Mouse (Mus musculus): ENCODE results near the gene Ccdc93. TPM values are rescaled to one million over a fixed set of nuclear protein-coding genes. Genes with fewer than 3 reads are reported as not detected.

Ccdc93 gene
- polyA plus RNA-seq, 1 experiment from 2014 or later, result 11.5 TPM

DNA sequence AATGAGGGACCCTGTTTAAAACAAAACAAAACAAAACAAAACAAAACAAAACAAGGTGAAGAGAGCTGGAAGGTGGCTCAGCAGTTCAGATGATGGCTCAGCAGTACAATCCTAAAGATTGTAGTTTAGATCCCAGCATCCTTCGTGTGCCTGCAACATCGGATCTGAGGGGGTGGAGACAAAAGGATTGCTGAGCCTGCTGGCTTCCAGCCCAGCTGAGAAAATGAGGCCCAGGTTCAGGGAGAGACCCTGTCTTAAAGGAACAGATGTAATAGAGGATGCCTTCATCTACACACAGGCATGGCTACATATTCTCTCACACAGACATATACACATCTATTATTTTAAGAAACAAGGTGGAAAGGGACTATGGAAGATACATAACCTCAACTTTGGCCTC is 80.3 kb downstream of the Ccdc93 start:
- no peak overlapping the region for H3K9ac ChIP-seq (replicated peaks; ENCODE audit: low read length)
- no peaks in the 10 kb centered on the region for H3K4me1 ChIP-seq (ENCODE audit: control insufficient read depth, insufficient read depth, low read length)
- DNase-seq (no peak), ATAC-seq (ENCODE audit: low FRiP score, low TSS enrichment) (no peak)
- H3K27ac ChIP-seq (replicated peaks; ENCODE audit: low read depth, low read length), result no peak overlapping the region
- H3K27me3 ChIP-seq (ENCODE audit: control insufficient read depth, insufficient read depth, low read length), result no peaks in the 10 kb centered on the region
- no peaks in the 10 kb centered on the region for H3K9me3 ChIP-seq (ENCODE audit: control insufficient read depth, low read length)
- H3K4me3 ChIP-seq (replicated peaks; ENCODE audit: low read depth, low read length), result no peak overlapping the region
- H3K4me2 ChIP-seq (ENCODE audit: low read length), result no peak overlapping the region
- H3K36me3 ChIP-seq (ENCODE audit: control insufficient read depth, insufficient read depth, low read length), result no peaks in the 10 kb centered on the region
- 43% methylated on average over 2 of the region's 2 CpGs for WGBS

DNA sequence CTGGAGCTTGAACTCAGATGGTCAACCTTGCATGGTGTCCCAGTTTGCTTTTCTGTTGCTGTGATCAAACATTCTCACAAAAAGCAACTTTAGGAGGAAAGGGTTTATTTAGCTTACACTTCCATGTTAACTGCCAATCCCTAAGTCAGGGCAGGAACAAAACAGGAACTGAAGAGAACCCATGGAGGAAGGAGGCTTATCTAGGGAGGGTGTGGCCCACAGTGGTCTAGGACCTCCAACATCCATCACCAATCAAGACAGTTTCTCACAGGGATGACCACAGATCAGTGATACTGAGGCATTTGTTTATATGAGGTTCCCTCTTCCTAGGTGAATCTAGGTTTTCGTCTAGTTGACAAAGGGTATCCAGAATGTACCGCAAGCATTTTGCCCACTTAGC is 81.1 kb downstream of the Ccdc93 start:
- H3K27me3 ChIP-seq (ENCODE audit: control insufficient read depth, insufficient read depth, low read length), result no peaks in the 10 kb centered on the region
- 100% methylated on average over 2 of the region's 2 CpGs for WGBS
- ATAC-seq (ENCODE audit: low FRiP score, low TSS enrichment), result no peak
- H3K4me1 ChIP-seq (ENCODE audit: control insufficient read depth, insufficient read depth, low read length), result no peaks in the 10 kb centered on the region
- no peak for DNase-seq
- no peaks in the 10 kb centered on the region for H3K9me3 ChIP-seq (ENCODE audit: control insufficient read depth, low read length)
- H3K4me2 ChIP-seq (ENCODE audit: low read length), result no peak overlapping the region
- no peaks in the 10 kb centered on the region for H3K36me3 ChIP-seq (ENCODE audit: control insufficient read depth, insufficient read depth, low read length)
- H3K4me3 ChIP-seq (replicated peaks; ENCODE audit: low read depth, low read length), result no peak overlapping the region
- H3K9ac ChIP-seq (replicated peaks; ENCODE audit: low read length), result no peak overlapping the region
- H3K27ac ChIP-seq (replicated peaks; ENCODE audit: low read depth, low read length), result no peak overlapping the region

DNA sequence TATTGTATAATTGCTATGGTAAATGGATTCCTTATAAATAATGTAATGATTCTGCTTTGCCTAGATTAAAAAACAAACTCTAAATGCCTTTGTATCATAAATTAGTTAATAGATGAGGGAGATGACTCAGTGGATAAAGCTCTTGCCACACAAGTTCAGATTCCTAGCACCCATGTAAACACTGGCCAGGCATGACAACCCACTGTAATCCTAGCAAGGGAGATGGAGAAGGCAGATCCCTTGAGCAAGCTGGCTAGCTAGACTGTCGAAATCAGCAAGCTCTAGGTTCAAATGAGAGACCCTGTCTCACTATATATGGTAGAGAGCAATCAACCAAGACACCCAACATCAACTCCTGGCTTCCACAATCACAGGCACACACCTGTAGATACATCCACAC is 87.8 kb downstream of the Ccdc93 start:
- H3K27me3 ChIP-seq (ENCODE audit: control insufficient read depth, insufficient read depth, low read length), result no peaks in the 10 kb centered on the region
- H3K36me3 ChIP-seq (ENCODE audit: control insufficient read depth, insufficient read depth, low read length), result no peaks in the 10 kb centered on the region
- H3K9ac ChIP-seq (replicated peaks; ENCODE audit: low read length), result no peak overlapping the region
- 62% methylated on average over 1 of the region's 1 CpGs for WGBS
- H3K27ac ChIP-seq (replicated peaks; ENCODE audit: low read depth, low read length), result no peak overlapping the region
- DNase-seq, result no peak
- no peak overlapping the region for H3K4me3 ChIP-seq (replicated peaks; ENCODE audit: low read depth, low read length)
- ATAC-seq (ENCODE audit: low FRiP score, low TSS enrichment), result no peak
- no peaks in the 10 kb centered on the region for H3K4me1 ChIP-seq (ENCODE audit: control insufficient read depth, insufficient read depth, low read length)
- H3K4me2 ChIP-seq (ENCODE audit: low read length), result no peak overlapping the region
- no peaks in the 10 kb centered on the region for H3K9me3 ChIP-seq (ENCODE audit: control insufficient read depth, low read length)

DNA sequence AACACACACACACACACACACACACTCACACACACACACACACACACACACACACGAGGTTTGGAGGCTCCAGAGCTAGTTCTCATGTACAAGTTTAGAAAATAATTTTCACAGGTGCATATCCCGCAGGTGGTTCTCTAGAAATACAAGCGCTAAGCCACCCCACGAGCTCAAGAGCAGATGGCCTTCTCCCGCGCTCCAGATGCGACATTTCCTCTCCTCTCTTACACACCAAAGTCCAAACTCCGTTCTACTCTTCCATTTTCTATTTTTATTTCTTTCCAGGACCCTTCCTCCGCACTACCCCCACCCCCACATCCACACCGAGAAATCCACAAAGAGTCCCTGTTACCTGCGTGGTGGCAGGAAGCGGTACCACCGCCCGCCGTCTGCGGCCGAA is 96.2 kb downstream of the Ccdc93 start:
- Histone ChIP-seq H3K4me1 (ENCODE audit: control insufficient read depth, insufficient read depth, low read length) (peaks cover 12% of the 10 kb centered on the region), H3K27me3 (ENCODE audit: control insufficient read depth, insufficient read depth, low read length) (peaks cover 20% of the 10 kb centered on the region), H3K36me3 (ENCODE audit: control insufficient read depth, insufficient read depth, low read length) (no peaks in the 10 kb centered on the region), H3K4me3 (replicated peaks; ENCODE audit: low read depth, low read length) (peak overlapping the region; percentile 30), H3K4me2 (ENCODE audit: low read length) (peak overlapping the region; percentile 60), H3K9me3 (ENCODE audit: control insufficient read depth, low read length) (no peaks in the 10 kb centered on the region), H3K27ac (replicated peaks; ENCODE audit: low read depth, low read length) (no peak overlapping the region), H3K9ac (replicated peaks; ENCODE audit: low read length) (no peak overlapping the region)
- ATAC-seq (ENCODE audit: low FRiP score, low TSS enrichment), result no peak
- peak; percentile 2 for DNase-seq
- WGBS, result 45% methylated on average over 17 of the region's 17 CpGs

DNA sequence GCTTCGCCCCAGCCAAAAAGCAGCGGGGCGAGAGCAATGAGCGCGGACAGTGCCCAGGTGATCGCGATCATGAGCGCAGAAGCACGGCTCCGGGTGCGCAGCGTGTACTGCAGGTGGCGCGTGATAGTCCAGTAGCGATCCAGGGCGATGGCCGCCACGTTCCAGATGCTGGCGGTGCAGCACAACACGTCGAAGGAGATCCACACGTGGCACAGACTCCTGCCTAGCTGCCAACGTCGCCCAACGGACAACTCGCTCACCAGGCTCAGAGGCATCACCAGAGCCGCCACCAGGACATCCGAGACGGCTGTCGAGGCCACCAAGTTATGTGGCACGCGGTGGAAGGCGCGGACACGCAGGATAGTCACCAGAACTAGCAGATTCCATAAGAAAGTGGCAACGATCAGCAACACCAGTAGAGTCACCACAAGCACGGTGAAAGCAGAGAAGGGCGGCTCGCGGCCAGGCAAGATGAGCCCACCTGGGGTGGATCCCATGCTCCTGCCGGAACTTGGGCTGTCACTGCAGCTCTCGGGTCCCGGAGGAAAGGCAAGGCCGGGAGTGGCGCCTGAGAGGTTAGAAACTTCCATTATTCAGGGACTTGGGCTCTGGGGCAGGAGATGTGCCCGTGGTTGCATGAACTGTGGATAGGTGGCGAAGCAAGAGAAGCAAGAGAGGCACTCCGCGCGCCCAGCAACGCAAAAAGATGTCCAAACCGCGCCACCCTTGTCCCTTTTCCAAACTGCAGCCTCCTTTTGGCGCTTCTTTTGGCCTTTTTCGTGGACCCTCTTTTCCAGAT is 97.0 kb downstream of the Ccdc93 start:
- Histone ChIP-seq H3K4me1 (ENCODE audit: control insufficient read depth, insufficient read depth, low read length) (peaks cover 12% of the 10 kb centered on the region), H3K9ac (replicated peaks; ENCODE audit: low read length) (peak overlapping the region; percentile 6; the same call in 1 of the 2 replicates), H3K4me3 (replicated peaks; ENCODE audit: low read depth, low read length) (peak overlapping the region; percentile 30), H3K9me3 (ENCODE audit: control insufficient read depth, low read length) (no peaks in the 10 kb centered on the region), H3K27me3 (ENCODE audit: control insufficient read depth, insufficient read depth, low read length) (peaks cover 20% of the 10 kb centered on the region), H3K36me3 (ENCODE audit: control insufficient read depth, insufficient read depth, low read length) (no peaks in the 10 kb centered on the region), H3K4me2 (ENCODE audit: low read length) (peak overlapping the region; percentile 60), H3K27ac (replicated peaks; ENCODE audit: low read depth, low read length) (no peak overlapping the region)
- ATAC-seq (ENCODE audit: low FRiP score, low TSS enrichment), result peak; percentile 38; the same call in 1 of the 2 replicates
- DNase-seq, result peak; percentile 60
- 11% methylated on average over 55 of the region's 55 CpGs for WGBS

DNA sequence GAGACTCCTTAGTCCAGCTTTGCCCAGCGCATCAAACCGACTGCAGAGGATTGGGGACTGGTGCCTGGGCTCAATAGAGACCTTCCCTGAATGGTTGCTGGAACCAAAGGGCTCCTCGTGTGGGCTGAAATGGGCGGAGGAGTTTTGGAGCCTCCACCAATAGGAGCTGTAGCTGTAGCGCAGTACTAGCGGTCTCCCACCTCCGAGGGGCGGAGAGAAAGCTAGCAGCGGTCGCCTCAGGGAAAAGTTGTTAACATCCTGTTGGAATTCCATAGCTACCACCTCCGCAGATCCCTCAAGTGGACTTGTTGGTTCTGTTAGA is 97.5 kb downstream of the Ccdc93 start, which contains the start of gene Htr5b:
Gene Htr5b, minus strand, starts transcription at position 67 of the 322 bp plus-strand sequence.
- Histone ChIP-seq H3K9ac (replicated peaks; ENCODE audit: low read length) (peak within 1 kb of the TSS; percentile 6; the same call in 1 of the 2 replicates), H3K9me3 (ENCODE audit: control insufficient read depth, low read length) (no peaks in the 10 kb centered on the region), H3K27ac (replicated peaks; ENCODE audit: low read depth, low read length) (no peak within 1 kb of the TSS), H3K36me3 (ENCODE audit: control insufficient read depth, insufficient read depth, low read length) (no peaks in the 10 kb centered on the region), H3K4me1 (ENCODE audit: control insufficient read depth, insufficient read depth, low read length) (peaks cover 12% of the 10 kb centered on the region), H3K27me3 (ENCODE audit: control insufficient read depth, insufficient read depth, low read length) (peaks cover 20% of the 10 kb centered on the region), H3K4me2 (ENCODE audit: low read length) (peak within 1 kb of the TSS; percentile 60), H3K4me3 (replicated peaks; ENCODE audit: low read depth, low read length) (peak within 1 kb of the TSS; percentile 30)
- ATAC-seq (ENCODE audit: low FRiP score, low TSS enrichment) (peak; percentile 65; the same call in 1 of the 2 replicates), DNase-seq (peak; percentile 68)
- WGBS, result 4% methylated on average over 11 of the region's 11 CpGs

DNA sequence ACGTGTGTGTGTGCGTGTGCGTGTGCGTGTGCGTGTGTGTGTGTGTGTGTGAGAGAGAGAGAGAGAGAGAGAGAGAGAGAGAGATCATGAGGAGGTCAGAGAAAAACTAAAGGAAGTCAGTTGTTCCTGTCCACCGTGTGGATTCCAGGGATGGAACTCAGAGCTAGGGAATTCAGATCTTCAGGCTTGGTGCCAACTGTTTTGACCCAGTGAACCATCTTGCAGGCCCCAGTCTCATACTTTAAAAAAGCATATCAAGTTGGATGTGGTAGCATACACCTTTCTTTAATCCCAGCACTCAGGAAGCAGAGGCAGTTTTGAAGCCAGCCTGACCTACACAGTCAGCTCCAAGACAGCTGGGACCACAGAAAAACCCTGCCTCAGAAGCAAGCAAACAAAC is 98.4 kb downstream of the Ccdc93 start:
- no peaks in the 10 kb centered on the region for H3K9me3 ChIP-seq (ENCODE audit: control insufficient read depth, low read length)
- no peak overlapping the region for H3K4me3 ChIP-seq (replicated peaks; ENCODE audit: low read depth, low read length)
- DNase-seq, result no peak
- H3K27ac ChIP-seq (replicated peaks; ENCODE audit: low read depth, low read length), result no peak overlapping the region
- 91% methylated on average over 6 of the region's 6 CpGs for WGBS
- peaks cover 12% of the 10 kb centered on the region for H3K4me1 ChIP-seq (ENCODE audit: control insufficient read depth, insufficient read depth, low read length)
- peaks cover 20% of the 10 kb centered on the region for H3K27me3 ChIP-seq (ENCODE audit: control insufficient read depth, insufficient read depth, low read length)
- H3K4me2 ChIP-seq (ENCODE audit: low read length), result no peak overlapping the region
- H3K9ac ChIP-seq (replicated peaks; ENCODE audit: low read length), result no peak overlapping the region
- ATAC-seq (ENCODE audit: low FRiP score, low TSS enrichment), result no peak
- H3K36me3 ChIP-seq (ENCODE audit: control insufficient read depth, insufficient read depth, low read length), result no peaks in the 10 kb centered on the region

DNA sequence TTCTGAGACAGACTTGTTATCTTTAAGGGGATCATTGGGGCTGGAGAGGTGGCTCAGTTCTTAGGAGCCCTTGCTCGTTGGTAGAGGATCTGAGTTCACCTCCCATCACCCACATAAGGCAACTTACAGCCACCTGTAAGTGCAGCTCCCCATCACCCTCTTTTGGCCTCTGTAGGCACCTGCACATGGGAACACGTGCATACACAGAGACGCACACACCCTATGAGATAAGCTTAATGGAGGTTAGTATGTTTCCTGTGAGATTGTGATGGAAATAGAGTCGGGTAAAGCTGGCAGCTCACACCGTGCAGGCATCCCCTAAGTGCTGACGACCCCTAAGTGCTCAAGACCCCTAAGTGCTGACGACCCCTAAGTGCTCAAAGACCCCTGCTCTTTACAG is 100.6 kb downstream of the Ccdc93 start:
- DNase-seq (no peak), ATAC-seq (ENCODE audit: low FRiP score, low TSS enrichment) (no peak)
- no peak overlapping the region for H3K4me3 ChIP-seq (replicated peaks; ENCODE audit: low read depth, low read length)
- 74% methylated on average over 7 of the region's 7 CpGs for WGBS
- H3K27ac ChIP-seq (replicated peaks; ENCODE audit: low read depth, low read length), result no peak overlapping the region
- peaks cover 12% of the 10 kb centered on the region for H3K4me1 ChIP-seq (ENCODE audit: control insufficient read depth, insufficient read depth, low read length)
- H3K36me3 ChIP-seq (ENCODE audit: control insufficient read depth, insufficient read depth, low read length), result no peaks in the 10 kb centered on the region
- peaks cover 20% of the 10 kb centered on the region for H3K27me3 ChIP-seq (ENCODE audit: control insufficient read depth, insufficient read depth, low read length)
- H3K9ac ChIP-seq (replicated peaks; ENCODE audit: low read length), result no peak overlapping the region
- no peaks in the 10 kb centered on the region for H3K9me3 ChIP-seq (ENCODE audit: control insufficient read depth, low read length)
- no peak overlapping the region for H3K4me2 ChIP-seq (ENCODE audit: low read length)

DNA sequence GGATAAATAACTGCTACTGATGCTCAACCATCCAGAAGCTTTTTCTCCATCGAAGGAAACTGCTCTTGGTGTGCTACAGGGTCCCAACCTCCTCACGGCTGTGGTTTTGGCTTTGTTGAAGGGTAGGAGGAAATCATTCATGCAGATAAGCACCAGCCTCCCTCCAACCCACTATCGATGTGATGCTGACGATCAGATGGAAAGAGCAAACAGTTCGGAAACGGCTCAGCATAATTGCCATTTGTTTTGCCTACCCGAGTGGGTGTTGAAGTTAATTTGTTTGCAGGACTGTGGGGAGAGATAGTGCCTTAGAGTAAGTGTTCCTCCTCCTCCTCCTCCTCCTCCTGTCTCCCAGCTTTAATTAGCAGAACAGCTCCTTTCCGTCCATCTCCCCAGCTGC is 109.5 kb downstream of the Ccdc93 start:
- H3K27ac ChIP-seq (replicated peaks; ENCODE audit: low read depth, low read length), result no peak overlapping the region
- DNase-seq (no peak), ATAC-seq (ENCODE audit: low FRiP score, low TSS enrichment) (no peak)
- no peaks in the 10 kb centered on the region for H3K36me3 ChIP-seq (ENCODE audit: control insufficient read depth, insufficient read depth, low read length)
- no peak overlapping the region for H3K9ac ChIP-seq (replicated peaks; ENCODE audit: low read length)
- H3K4me3 ChIP-seq (replicated peaks; ENCODE audit: low read depth, low read length), result no peak overlapping the region
- H3K27me3 ChIP-seq (ENCODE audit: control insufficient read depth, insufficient read depth, low read length), result no peaks in the 10 kb centered on the region
- no peaks in the 10 kb centered on the region for H3K9me3 ChIP-seq (ENCODE audit: control insufficient read depth, low read length)
- WGBS, result 75% methylated on average over 8 of the region's 8 CpGs
- H3K4me2 ChIP-seq (ENCODE audit: low read length), result no peak overlapping the region
- H3K4me1 ChIP-seq (ENCODE audit: control insufficient read depth, insufficient read depth, low read length), result no peaks in the 10 kb centered on the region

Data from midbrain, embryonic 14.5 days (tissue).